Mouse (Mus musculus) R1 (cell line): ENCODE measurements at regions not wholly inside any gene's neighbourhood (a gene's known extent, or its start where the extent isn't known, plus 50 kb on each side); places are given as distances from the start of the nearest gene placed in this dataset.

ENCODE experiments used
- DNase-seq: peaks from one replicate; pipeline ENCODE4 v3.0.0-alpha.2; 2018; ENCODE audit warnings: low read depth, low spot score

DNA sequence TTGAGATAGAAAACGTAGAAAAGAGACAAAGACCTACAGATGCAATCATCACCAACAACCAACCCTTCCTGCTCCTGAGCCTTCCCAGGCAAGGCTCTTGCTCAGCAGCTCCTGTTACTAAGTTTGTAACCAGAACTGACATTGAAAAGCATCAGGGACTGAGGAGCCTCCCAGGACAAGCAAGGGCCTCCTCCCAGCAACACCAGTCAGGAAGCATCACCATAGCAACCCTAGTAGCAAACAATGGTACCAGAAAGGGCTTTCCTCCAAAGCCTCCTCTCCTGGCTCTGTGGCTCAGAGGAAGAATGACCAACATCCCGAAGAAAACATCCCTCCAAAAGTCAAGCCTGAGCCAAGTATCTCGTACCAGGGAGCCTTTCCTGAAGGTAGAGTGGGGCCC lies 1621.0 kb upstream of the Gm8797 start:
- peak; percentile 26 for DNase-seq

- peak; percentile 74 for DNase-seq
Measured at GRCm38 (mm10) chr3:4137976-4138375, 1612.6 kb upstream of the Gm8797 start.

DNA sequence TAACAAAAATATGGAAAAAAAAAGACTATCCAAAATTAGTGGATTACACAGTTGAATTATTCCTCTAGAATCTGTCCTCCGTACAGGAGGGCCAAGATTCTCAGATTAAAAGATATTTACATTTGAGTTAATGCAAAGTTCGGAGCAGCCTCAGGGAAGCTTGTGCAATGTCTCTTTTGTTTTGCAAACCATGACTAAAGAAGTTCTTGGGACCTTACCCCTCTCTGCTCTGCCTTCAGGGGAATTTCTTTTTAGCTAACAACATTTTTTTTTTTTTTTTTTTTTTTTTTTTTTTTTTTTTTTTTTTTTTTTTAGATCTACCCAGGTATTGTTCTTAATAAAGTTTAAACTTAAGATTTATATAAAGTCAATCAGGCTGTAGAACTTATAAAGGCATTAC lies 1603.6 kb upstream of the Gm8797 start:
- peak; percentile 88 for DNase-seq
